Mouse (Mus musculus) cerebellum, adult 18-20 months (tissue): ENCODE measurements around the gene Crcp.

Experiments
- DNase-seq, 2 experiments: peaks; one replicate each; pipeline ENCODE4 v3.0.0; 2021

Gene Crcp

GRCm38 (mm10) chr5:130097837-130098236 is 68.7 kb downstream of the Crcp start:
- DNase-seq: no peak

DNA sequence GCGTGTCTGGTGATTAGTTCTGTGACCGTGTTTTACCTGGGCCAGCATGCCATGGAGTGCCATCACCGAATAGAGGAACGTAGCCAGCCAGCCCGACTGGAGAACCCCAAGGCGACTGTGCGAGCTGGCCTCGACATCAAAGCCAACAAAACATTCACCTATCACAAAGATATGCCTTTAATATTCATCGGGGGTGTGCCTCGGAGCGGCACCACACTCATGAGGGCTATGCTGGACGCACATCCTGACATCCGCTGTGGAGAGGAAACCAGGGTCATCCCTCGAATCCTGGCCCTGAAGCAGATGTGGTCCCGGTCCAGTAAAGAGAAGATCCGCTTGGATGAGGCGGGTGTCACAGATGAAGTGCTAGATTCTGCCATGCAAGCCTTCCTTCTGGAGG is 72.6 kb downstream of the Crcp start:
- DNase-seq: no peak

GRCm38 (mm10) chr5:130109348-130109747 is 80.3 kb downstream of the Crcp start:
- no peak for DNase-seq
